Mouse (Mus musculus) liver, adult 2 months (tissue): ENCODE data around the gene Dolpp1.

Experiments used
- CTCF ChIP-seq: fragments of 200-500 bp; IDR thresholded peaks from 2 replicates; pipeline ENCODE4 v1.5.1; 2011; ENCODE audit warnings: low read depth, low read length, control low read depth
- POLR2A ChIP-seq: fragments of 200-500 bp; IDR thresholded peaks from 2 replicates; pipeline ENCODE4 v1.6.1; 2011; ENCODE audit warnings: low read length, control low read depth; ENCODE audit not compliant: insufficient read depth; ENCODE audit errors: extremely low read depth

DNA sequence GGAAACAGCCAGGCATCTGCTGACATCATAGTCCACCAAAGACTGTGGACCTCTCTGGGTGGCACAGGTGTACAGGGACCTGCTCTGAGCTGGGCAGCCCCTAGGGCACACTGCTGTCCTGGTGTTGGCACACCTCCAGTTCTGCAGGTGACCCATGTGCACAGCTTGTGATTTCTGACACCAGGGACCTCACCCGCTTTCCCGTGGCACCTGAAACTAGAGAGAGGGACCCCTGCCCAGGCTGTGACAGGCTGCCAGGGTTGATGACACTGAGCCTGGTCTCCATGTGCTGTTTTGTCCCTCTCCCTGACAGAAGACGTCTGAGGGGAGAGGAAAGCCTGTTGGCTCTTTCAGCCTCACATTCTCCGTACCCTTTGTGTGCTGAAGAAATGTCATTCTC is 45.7 kb downstream of the Dolpp1 start:
- TF ChIP-seq POLR2A (no peak), CTCF (no peak)
